Mouse (Mus musculus) liver (tissue): ENCODE measurements around the gene Plk2.
"Not testable (repeated sequence)": the region's sequence is repeated elsewhere in the genome, so short reads cannot be mapped to it uniquely, and the experiment has no call there.

Source experiments
- DNase-seq: peaks from one replicate; pipeline ENCODE4 v3.0.0-alpha.2; 2020; ENCODE audit warnings: mixed read lengths

The Plk2 gene

DNA sequence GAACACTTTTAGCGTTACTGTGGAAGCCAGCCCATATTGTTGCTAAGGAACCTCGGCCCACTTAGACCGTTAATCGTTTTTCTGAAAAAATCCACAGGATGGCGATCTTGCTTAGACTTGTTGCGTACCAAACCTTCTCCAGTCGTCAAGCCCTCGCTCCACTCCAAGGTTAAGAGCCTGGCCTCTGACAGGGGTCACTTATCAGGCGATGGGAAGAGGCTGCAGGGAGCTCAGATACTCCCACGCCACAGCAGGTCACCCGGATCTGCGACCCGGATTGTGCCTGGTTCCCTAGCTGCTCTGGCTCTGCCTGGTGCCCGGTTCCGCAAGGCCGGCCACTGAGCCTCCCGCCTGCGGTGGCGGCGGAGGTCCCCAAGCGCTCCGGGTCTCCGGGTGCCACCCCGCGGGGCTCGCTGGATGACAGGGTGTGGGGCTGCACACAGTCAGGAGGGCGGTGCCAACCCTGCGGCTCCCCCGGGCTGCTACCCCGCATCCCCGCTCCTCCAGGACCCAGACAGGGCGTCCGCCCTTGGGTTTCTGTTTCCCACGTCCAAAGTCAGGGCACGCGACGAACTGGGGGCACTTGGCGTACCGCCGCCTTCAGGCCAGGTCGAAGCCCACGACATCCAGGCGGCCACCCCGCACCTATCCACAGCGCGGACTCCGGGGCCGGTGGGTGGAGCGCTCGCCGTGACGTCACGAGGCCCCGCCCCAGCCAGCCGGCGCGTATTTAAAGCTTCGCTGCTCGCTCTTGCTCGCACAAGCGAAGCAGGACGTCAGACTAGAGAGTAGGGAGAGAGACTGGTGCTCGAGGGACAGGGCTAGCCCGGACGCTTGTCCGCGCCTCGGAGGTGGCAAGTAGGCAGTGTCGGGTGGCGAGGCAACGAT is at the start of gene Plk2:
TSS of gene Plk2 (plus strand) at position 756 of the 888 bp plus-strand sequence.
- DNase-seq, result peak; percentile 85

DNA sequence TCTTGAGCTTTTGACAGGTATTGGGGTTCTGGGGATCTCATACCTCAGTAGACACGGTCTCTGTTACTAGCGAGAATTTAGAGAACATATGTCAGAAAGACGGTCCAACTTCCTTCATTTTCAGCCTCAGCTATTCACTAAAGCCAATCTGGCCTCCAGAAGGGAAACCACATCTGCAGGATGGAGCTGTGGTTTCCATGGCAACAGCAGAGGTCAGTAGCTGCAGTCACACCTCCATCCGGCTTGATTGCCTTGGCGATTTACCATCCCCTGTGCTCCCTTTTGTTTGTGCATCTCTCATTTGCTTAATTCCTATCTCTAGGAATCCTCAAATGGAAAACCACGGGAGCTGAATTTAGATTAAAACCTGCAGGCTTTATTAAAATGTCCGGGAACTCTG is 48.1 kb upstream of the Plk2 start:
- DNase-seq, result no peak

DNA sequence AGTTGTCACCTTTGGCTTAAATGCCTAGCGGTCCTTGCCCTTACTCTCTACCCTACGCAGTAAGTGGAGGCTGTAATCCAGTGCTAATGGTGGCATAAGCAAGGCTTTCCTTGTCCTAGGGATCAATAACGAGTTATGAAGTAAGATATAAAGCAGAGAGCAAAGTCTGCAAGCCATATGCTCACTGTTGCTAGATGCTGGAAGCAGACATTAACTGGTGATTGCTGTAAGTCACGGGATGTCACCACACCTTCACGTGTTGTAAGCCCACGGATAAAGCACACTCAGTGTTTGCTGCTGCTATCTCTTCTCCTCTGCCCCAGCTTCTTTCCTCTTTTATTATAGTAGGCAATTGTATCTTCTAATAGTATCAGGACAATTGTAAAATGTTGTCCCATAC is 43.8 kb upstream of the Plk2 start:
- DNase-seq, result no peak

DNA sequence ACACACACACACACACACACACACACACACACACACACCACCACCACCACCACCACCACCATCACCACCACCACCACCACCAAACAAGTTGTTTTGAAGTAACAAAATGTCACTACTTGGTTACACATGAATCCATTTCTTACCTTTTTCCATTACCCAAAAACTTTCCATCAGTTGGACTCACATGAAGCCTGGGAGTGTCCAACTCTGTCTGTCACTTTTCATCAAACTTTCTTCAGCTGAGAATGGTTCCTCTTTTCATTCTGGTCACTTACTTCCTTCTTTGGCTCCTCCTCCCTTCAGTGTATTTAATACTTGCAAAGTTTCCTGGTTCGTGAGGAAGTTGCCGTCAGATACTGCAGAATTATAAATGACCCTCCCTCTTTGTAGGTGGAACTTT is 37.9 kb upstream of the Plk2 start, which contains the start of gene Gapt:
TSS of gene Gapt (minus strand) at position 259 of the 400 bp plus-strand sequence.
- DNase-seq, result no peak

DNA sequence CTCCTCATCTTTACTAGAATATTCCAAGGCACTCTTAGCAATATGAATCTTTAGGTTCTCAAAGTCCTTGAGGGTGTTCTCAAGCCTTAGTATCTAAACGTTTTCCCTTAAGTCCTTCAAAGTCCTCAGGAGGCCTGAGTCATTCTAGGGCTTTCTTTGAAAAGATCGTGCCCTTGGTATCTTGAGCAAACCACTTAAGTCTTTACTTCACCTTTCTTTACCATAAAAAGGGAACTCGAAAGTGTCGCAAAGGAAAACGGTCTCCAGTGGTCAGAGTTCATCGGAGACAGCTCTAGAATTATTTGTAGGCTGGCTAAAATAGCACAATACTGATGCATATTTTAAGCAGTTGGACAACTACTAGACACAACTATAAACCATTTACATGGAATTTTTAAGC is 31.1 kb upstream of the Plk2 start:
- DNase-seq, result no peak

DNA sequence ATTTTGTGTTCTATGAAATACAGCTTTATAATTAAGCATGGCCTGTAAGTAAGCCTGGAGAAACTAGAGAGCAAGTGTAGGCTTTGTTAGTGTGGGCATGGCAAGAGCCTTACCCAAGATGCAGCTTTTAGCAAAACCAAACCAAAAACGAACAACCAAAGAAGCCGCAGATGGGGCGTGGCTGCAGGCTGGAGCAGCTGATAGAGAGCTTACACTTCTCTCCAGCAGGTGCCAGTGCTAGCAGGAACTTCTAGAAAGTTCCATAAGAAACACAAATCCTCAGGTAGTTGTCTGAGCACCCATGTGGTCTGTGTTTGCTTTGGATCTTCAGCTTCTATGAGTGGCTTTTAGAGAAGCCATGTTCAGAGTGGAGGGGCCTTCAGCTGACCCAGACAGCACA is 28.4 kb upstream of the Plk2 start:
- DNase-seq, result peak; percentile 49

DNA sequence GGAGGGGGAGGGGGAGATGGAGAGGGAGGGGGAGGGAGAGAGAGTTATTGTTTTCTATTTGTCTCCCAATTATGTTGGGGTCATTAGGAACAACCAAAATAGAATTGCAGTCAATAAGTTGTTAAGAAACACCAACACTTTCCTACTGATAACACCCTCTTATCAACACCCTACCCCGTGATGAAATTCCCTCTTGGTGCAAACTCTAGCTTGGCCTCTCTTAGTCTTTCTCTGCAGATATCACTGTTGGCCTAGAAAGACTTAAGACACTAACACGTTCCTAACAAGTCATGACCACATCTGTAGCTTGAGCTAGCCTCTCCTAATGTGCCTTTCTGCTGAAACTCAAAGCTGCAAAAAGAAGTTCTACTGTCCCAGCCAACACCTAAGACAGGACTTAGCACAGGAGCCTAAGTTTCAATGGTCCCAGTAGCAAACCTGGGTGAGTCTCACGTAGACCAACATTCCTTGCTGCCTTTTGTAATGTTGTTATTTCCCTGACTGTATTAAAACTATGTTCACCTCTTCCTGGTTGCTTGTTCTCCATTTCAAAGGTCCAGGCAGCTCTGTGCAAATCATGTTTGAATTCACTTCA is 26.8 kb upstream of the Plk2 start:
- no peak for DNase-seq

DNA sequence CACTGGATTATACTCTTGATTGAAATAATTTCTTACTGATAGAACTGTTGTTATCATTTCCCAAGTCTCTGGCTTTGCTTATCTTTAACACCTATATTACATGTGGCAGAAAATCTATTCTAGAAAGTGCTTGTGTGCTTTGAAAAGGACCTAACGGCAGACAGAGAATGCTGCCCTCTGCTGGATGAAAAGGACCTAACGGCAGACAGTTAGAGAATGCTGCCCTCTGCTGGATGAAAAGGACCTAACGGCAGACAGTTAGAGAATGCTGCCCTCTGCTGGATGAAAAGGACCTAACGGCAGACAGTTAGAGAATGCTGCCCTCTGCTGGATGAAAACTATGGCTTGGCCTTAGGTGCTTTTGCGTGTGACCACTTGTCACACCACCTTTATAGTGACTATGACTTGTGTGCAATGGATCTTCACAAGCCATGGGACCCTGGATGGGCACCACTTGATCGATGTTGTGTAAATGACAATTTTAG is 26.2 kb upstream of the Plk2 start:
- DNase-seq, result peak; percentile 13

DNA sequence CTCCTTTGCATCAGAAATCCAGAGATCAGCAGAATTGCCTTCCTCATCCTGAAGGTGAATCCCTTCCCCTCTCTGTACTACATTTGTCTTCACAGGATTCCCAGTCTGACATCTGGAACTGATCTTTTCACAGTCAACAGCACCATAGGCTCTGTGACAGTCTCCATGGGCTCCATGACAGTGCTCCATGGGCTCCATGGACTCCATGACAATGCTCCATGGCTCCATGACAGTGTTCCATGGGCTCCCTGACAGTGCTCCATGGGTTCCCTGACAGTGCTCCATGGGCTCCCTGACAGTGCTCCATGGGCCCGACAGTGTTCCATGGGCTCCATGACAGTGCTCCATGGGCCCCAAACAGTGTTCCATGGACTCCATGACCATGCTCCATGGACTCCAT is 25.2 kb upstream of the Plk2 start:
- no peak for DNase-seq

DNA sequence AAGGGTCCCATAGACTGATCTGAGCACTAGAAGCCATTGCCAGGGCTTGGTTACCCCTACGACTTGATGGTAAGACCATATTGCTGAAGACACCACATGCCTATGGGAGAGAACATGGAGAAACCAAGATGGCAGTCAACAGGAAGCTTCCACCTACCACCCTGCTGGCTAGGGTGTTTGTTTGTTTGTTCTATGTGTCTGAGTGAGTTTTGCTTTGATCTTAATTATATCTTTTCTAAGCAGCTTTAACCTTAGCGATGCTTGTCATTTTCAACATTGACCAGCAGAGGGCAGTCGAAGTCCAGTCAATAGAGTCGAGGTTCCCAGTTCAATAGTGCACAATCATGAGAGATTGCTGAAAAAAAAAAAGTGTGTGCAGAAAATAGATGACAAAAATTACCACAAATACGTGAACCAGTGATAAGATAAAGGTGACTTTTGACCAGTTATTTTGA is 12.4 kb upstream of the Plk2 start:
- peak; percentile 42 for DNase-seq

DNA sequence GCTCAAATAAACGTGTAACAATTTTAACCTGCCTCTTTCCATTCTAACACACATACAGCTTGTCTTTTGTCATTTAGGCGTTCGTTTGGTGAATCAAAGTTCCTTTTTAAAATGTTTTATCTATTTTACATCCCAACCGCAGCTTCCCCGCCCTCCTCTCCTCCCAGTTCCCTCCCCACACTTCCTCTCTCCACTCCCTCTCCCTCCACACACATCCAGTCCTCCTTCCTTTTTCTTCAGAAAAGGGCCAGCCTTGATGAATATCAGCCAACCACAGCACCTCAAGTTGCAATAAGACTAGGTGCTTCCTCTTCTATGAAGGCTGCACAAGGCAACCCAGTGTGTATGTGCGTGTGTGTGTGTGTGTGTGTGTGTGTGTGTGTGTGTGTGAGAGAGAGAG is 10.3 kb upstream of the Plk2 start:
- DNase-seq, result no peak

DNA sequence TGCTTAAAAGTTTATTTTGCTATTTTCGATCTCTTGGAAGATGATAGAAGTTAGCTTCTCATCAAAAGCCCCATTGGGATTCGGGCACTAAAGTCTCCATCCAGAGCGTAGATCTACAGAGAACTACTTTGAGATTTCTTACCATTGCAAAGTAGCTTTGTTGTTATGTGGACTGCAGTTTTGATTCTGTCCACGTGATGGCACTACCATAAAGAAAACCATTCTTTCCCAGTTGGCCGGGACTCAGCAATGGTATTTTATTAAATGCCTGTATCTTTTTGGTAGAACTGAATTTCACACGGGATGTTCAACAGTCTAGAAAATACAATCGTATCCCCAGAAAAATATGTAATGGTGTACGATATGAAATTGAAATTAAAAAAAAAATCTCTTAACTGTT is 2.6 kb upstream of the Plk2 start:
- peak; percentile 23 for DNase-seq

DNA sequence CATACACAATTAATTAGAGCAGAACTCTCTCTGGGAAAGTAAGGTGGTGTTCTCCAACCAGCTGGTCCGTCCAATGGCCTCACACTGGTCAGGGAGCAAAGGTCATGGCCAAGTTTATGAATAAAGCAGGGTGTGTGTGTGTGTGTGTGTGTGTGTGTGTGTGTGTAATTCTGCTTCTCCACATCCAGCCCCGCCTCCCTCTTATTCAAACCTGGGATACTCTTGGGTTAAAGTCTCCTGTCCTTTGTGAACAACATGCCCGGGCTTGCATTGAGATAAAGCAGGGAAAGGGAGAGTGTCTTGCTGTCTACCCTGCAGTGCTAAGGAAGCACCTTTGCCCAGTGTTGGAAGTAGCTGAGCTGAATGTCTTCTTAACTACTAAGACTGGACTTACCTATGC is 2.2 kb upstream of the Plk2 start:
- DNase-seq, result no peak

DNA sequence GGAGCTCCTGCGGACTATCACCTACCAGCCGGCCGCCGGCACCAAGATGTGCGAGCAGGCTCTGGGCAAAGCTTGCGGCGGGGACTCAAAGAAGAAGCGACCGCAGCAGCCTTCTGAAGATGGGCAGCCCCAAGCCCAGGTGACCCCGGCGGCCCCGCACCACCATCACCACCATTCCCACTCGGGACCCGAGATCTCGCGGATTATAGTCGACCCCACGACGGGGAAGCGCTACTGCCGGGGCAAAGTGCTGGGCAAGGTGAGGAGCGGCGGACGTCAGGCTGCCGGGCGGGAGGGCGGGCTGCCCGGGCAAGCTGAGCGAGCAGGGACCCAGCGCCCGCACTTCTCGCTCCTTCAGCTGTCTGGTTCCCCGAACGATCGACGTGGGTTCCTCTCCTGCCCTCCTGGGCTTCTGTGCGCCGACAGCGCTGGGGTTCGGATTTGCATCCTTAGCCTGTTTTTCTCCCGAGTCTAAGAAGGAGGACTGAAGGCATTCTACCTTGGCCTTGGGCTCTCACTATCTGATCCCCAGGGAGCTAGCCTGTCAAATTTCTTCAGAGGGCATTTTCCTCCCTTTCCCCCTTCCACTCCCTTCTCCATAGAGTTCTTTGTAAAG is 441 bp downstream of the Plk2 start:
- DNase-seq, result peak; percentile 12

DNA sequence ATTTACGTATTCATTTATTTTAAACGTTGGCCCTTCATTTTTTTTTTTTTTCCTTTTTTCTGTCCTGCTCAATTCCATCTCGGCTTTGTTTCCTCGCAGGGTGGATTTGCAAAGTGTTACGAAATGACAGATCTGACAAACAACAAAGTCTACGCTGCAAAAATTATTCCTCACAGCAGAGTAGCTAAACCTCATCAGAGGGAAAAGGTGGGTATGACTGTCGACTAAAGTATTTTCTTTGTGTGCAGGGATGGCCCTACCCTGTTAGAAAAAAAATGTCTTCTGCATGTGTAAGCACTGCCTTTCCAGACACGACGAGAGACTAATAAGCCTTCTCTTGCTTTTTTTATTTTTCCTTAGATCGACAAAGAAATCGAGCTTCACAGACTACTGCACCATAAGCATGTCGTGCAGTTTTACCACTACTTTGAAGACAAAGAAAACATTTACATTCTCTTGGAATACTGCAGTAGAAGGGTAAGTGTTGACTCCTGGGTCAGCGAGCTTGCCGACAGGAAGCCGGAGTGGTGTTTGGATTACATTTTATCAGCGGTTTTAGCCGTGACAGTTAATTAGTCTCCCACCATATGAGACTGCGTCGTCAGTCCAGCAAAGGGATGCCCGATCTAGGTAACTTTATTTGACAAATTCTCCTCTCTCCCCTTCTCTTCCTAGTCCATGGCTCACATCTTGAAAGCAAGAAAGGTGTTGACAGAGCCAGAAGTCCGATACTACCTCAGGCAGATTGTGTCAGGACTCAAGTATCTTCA is 1.3 kb downstream of the Plk2 start:
- no peak for DNase-seq

DNA sequence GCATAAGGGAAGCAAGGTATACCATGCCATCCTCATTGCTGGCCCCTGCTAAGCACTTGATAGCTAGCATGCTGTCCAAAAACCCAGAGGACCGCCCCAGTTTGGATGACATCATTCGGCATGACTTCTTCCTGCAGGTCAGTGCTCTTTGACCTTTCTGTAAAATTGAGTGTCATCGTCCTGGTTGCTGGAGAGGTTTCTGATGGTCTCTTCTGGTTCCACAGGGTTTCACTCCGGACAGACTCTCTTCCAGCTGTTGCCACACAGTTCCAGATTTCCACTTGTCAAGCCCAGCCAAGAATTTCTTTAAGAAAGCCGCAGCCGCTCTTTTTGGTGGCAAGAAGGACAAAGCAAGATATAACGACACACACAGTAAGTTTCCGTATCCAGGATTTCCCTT is 2.9 kb downstream of the Plk2 start:
- DNase-seq, result no peak

DNA sequence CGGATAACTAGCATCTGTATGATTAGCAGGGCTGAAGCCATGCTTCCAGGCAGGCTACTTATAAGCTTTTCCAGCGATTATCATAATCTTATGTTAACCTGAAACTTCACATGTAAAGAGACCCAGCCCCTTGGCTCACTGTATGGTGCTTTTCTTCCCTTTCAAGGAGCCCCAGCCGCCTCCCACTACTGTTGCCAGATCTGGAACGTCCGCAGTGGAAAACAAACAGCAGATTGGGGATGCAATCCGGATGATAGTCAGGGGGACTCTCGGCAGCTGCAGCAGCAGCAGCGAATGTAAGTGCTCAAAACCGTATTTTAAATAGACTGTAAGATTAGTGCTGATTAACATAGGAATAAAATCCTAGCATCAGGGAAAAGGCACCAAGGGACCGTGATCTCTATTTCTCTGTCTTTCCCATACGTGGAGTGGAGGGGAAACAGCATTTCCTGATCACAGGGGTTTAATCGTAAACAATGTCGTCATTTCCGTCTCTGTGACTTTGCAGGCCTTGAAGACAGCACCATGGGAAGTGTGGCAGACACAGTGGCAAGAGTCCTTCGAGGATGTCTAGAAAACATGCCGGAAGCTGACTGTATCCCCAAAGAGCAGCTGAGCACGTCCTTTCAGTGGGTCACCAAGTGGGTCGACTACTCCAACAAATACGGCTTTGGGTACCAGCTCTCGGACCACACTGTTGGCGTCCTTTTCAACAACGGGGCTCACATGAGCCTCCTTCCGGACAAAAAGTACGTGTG is 3.8 kb downstream of the Plk2 start:
- DNase-seq, result no peak

DNA sequence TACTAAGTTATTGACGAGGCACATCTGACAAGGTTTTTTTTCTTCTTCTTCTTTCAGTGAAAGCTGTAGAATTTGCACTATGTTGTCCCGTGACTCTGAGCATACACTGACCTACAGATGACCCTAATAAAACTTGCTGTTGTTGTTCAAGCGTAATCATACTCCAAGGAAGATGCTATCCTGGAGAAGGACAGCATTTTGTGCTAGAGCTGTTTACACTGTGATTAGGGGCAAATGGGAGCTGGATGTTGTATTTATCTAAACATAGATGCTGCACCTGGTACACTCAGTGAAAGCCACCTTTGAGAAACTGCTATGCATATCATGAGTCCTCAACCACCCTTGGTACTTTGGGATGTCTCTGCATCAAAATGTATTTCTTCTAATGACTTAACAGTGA is 6.6 kb downstream of the Plk2 start:
- no peak for DNase-seq

DNA sequence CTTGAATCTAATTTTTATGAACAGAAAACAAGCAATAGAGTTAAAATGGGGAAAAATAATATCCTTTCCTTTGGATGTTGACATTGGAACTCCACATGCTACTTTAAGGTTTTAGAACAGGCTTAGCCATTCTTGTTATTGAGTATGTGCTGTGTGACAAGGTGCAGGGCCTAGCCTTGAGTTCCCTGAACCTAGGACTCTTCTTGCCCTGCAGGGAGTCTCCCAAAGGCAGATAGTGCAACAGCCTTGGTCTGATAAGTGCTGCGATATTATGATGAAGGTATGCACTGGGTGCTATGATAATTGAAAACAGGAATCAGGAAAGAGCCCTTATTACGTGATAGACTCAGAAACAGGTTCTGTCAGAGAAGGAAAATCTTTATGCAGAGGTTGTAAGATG is 7.0 kb downstream of the Plk2 start:
- DNase-seq, result no peak

DNA sequence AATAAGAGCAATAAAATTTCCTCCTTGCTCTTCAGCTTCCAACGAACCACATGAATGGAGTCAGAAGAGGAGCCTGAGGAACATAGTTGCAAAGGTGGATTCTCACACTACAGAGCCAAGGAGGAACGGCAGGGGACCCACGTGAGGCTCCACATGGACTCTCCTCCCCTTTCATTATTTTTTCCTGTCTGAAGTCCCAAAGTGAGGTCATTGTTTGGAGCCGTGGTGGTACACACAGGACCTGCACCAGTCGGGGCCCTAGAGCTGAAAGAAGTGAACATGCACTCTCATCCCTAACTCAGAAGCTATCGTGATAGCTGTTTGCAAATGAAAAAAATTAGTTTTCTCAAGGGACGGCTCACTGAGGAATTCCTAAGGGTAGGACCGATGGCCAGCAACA is 9.2 kb downstream of the Plk2 start:
- no peak for DNase-seq

DNA sequence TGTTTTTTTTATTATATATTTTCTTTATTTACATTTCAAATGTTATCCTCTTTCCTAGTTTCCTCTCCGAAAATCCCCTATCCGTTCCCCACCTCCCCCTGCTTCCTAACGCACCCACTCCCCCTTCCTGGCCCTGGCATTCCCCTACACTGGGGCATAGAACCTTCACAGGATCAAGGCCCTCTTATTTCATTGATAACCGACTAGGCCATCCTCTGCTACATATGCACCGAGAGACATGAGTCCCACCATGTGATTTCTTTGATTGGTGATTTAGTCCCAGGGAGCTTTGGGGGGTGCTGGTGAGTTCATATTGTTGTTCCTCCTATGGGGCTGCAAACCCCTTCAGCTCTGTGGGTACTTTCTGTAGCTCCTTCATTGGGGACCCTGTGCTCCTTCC is 9.8 kb downstream of the Plk2 start:
- DNase-seq, result not testable (repeated sequence)

DNA sequence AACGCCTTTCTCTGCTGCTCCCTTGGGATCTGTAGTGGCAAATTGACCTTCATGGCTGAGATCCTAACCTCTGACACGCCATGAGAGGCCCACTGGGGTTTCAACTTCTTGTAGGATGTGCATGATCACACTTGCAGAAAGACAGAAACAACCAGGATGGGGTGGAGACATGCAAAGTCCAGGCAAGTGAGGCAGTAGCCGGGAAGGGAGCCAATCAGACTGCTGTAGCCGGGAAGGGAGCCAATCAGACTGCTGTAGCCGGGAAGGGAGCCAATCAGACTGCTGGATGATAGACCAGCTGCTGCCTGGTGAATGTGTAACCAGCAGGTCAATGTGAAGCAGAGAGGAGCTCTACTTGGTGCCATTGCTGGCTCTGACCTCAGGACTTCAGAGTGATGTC is 11.3 kb downstream of the Plk2 start:
- no peak for DNase-seq
